Comparison of ENCODE assay signal across 19 mouse cellular contexts in genomic region chr10:36928212-36928611, GRCm38 (mm10). TPM values are rescaled to one million over a fixed set of nuclear protein-coding genes. Genes with fewer than 3 reads are reported as not detected.
A peak's percentile ranks its signal among the peaks of the same experiment; 100 is the strongest.
DNase-seq lines count a peak whose midpoint lies in the region; ATAC-seq and TF ChIP-seq lines count a peak whose summit lies in the region.
"Had no signal": no experiment of that assay in that cellular context is flagged by ENCODE, and none has a peak within 500 bp of the region (broad histone marks: within the 10 kb centered on the region; RNA-seq: fewer than 3 reads in every experiment).

No protein-coding gene starts in this region.

- intact Hi-C loops in gastrocnemius, adult 2 months (cut with DNase I) = loop anchor here (5.0 kb wide), 2 partner anchors 86 to 376 kb away; no protein-coding TSS in a partner anchor
- intact Hi-C loops in gastrocnemius, postnatal 14 days (cut with DNase I; ENCODE audit: low total_unique reads) = no loop called here

- TF ChIP-seq POLR2A in kidney, adult 2 months (IDR thresholded peaks at IDR 0.05; ENCODE audit: low read depth, low read length) = no peak

- no peaks in the 10 kb centered on the region for H3K36me3 ChIP-seq in kidney, postnatal 0 days (ENCODE audit: insufficient read depth, low read length)
- no peaks in the 10 kb centered on the region for H3K36me3 ChIP-seq in kidney, adult 2 months (ENCODE audit: control insufficient read depth, insufficient read depth, low read length)
- no peaks in the 10 kb centered on the region for H3K36me3 ChIP-seq in midbrain, postnatal 0 days (ENCODE audit: insufficient read depth, low read length)
- H3K36me3 ChIP-seq in midbrain, embryonic 11.5 days (ENCODE audit: control insufficient read depth, insufficient read depth, low read length) = no peaks in the 10 kb centered on the region
- H3K36me3 ChIP-seq: embryonic facial prominence, embryonic 15.5 days; forebrain, embryonic 10.5 days; heart, embryonic 12.5 days; intestine, embryonic 15.5 days had no signal

- WGBS in kidney, postnatal 0 days = 78% methylated on average over 3 of the region's 3 CpGs
- 66% methylated on average over 3 of the region's 3 CpGs for WGBS in kidney, adult 2 months
- WGBS in midbrain, postnatal 0 days = 71% methylated on average over 3 of the region's 3 CpGs
- 78% methylated on average over 3 of the region's 3 CpGs for WGBS in midbrain, embryonic 11.5 days

- no peak for ATAC-seq in kidney, postnatal 0 days (replicated peaks; ENCODE audit: low FRiP score, low read depth)
- ATAC-seq in midbrain, postnatal 0 days (ENCODE audit: low FRiP score) = no peak
- ATAC-seq in midbrain, embryonic 11.5 days (ENCODE audit: low FRiP score) = no peak
- ATAC-seq: activated CD4-positive, CD25-positive, alpha-beta regulatory T cell, adult 4 months; intestine, embryonic 15.5 days; Patski had no signal

- H3K27me3 ChIP-seq in kidney, postnatal 0 days (ENCODE audit: insufficient read depth, low read length) = no peaks in the 10 kb centered on the region
- H3K27me3 ChIP-seq in kidney, adult 2 months (replicated peaks; ENCODE audit: control insufficient read depth, insufficient read depth, low read length) = no peaks in the 10 kb centered on the region
- no peaks in the 10 kb centered on the region for H3K27me3 ChIP-seq in midbrain, postnatal 0 days (ENCODE audit: insufficient read depth, low read length)
- no peaks in the 10 kb centered on the region for H3K27me3 ChIP-seq in midbrain, embryonic 11.5 days (ENCODE audit: control insufficient read depth, insufficient read depth, low read length)
- H3K27me3 ChIP-seq: CH12.LX; embryonic facial prominence, embryonic 15.5 days; heart, embryonic 12.5 days; intestine, embryonic 15.5 days had no signal

- TF ChIP-seq CTCF in gastrocnemius, adult 2 months (IDR thresholded peaks at IDR 0.05) = peak; percentile 52
- TF ChIP-seq CTCF in kidney, postnatal 0 days (IDR thresholded peaks at IDR 0.05; ENCODE audit: low read depth) = 0 out of 2 replicates have a peak, but pooled peaks have one; percentile 31
- no peak for TF ChIP-seq CTCF in kidney, adult 2 months (conservative IDR thresholded peaks at IDR 0.05; ENCODE audit: insufficient read depth, insufficient read length, low read depth, low read length)
- TF ChIP-seq CTCF in midbrain, postnatal 0 days (IDR thresholded peaks at IDR 0.05) = peak; percentile 58

- no peaks in the 10 kb centered on the region for H3K4me1 ChIP-seq in kidney, postnatal 0 days (replicated peaks; ENCODE audit: insufficient read depth, low read length)
- H3K4me1 ChIP-seq in kidney, adult 2 months (ENCODE audit: control insufficient read depth, insufficient read depth, low read length) = no peaks in the 10 kb centered on the region
- no peaks in the 10 kb centered on the region for H3K4me1 ChIP-seq in midbrain, postnatal 0 days (ENCODE audit: insufficient read depth, low read length)
- no peaks in the 10 kb centered on the region for H3K4me1 ChIP-seq in midbrain, embryonic 11.5 days (ENCODE audit: control insufficient read depth, insufficient read depth, low read length)
- H3K4me1 ChIP-seq: embryonic facial prominence, embryonic 15.5 days; forebrain, embryonic 10.5 days; heart, embryonic 12.5 days; intestine, embryonic 15.5 days had no signal

- no peak for DNase-seq in gastrocnemius, adult 2 months
- DNase-seq in gastrocnemius, postnatal 14 days = no peak
- DNase-seq in kidney, postnatal 0 days (ENCODE audit: low spot score) = no peak
- no peak for DNase-seq in kidney, adult 2 months
- DNase-seq in midbrain, postnatal 0 days (ENCODE audit: low spot score) = peak; percentile 33
- DNase-seq in midbrain, embryonic 11.5 days (ENCODE audit: low spot score, missing footprints) = no peak
- no peak for DNase-seq in adrenal gland, postnatal 4 days (ENCODE audit: low spot score in 2 of 2)
- DNase-seq: adrenal gland, postnatal 14 days; cerebellum, adult 2 months; cerebellum, postnatal 14 days; embryo, embryonic 11 days had no signal

- H3K9me3 ChIP-seq in kidney, postnatal 0 days (replicated peaks; ENCODE audit: low read length) = no peaks in the 10 kb centered on the region
- H3K9me3 ChIP-seq in midbrain, postnatal 0 days (ENCODE audit: low read length) = no peaks in the 10 kb centered on the region
- no peaks in the 10 kb centered on the region for H3K9me3 ChIP-seq in midbrain, embryonic 11.5 days (ENCODE audit: control insufficient read depth, low read length)
- H3K9me3 ChIP-seq: embryonic facial prominence, embryonic 15.5 days; forebrain, embryonic 10.5 days; heart, embryonic 12.5 days; intestine, embryonic 15.5 days had no signal

- no peak overlapping the region for H3K27ac ChIP-seq in gastrocnemius, adult 2 months
- H3K27ac ChIP-seq in kidney, postnatal 0 days = no peak overlapping the region
- no peak overlapping the region for H3K27ac ChIP-seq in kidney, adult 2 months (ENCODE audit: insufficient read depth, low read depth, low read length)
- no peak overlapping the region for H3K27ac ChIP-seq in midbrain, postnatal 0 days (ENCODE audit: low read depth, low read length)
- no peak overlapping the region for H3K27ac ChIP-seq in midbrain, embryonic 11.5 days (ENCODE audit: low read depth, low read length)
- H3K27ac ChIP-seq: embryonic facial prominence, embryonic 15.5 days; forebrain, embryonic 10.5 days; intestine, embryonic 15.5 days had no signal

- H3K4me2 ChIP-seq in kidney, postnatal 0 days (ENCODE audit: low read length) = no peak overlapping the region
- no peak overlapping the region for H3K4me2 ChIP-seq in midbrain, postnatal 0 days (ENCODE audit: low read depth, low read length, poor library complexity, severe bottlenecking)
- no peak overlapping the region for H3K4me2 ChIP-seq in midbrain, embryonic 11.5 days
- H3K4me2 ChIP-seq: embryonic facial prominence, embryonic 15.5 days; heart, embryonic 12.5 days; intestine, embryonic 15.5 days had no signal

- H3K4me3 ChIP-seq in gastrocnemius, adult 2 months = no peak overlapping the region
- no peak overlapping the region for H3K4me3 ChIP-seq in kidney, postnatal 0 days (replicated peaks; ENCODE audit: low read depth, low read length)
- no peak overlapping the region for H3K4me3 ChIP-seq in kidney, adult 2 months (ENCODE audit: insufficient read depth, low read depth, low read length)
- H3K4me3 ChIP-seq in midbrain, postnatal 0 days (ENCODE audit: low read depth, low read length) = no peak overlapping the region
- H3K4me3 ChIP-seq in midbrain, embryonic 11.5 days (ENCODE audit: low read depth, low read length) = no peak overlapping the region
- H3K4me3 ChIP-seq: embryonic facial prominence, embryonic 15.5 days; erythroblast, embryonic 14.5 days; forebrain, embryonic 10.5 days; heart, embryonic 12.5 days; intestine, embryonic 15.5 days had no signal

- H3K9ac ChIP-seq in kidney, postnatal 0 days (ENCODE audit: low read depth, low read length) = no peak overlapping the region
- no peak overlapping the region for H3K9ac ChIP-seq in midbrain, postnatal 0 days (replicated peaks; ENCODE audit: low read length, poor library complexity, severe bottlenecking)
- H3K9ac ChIP-seq in midbrain, embryonic 11.5 days (ENCODE audit: low read length) = no peak overlapping the region
- H3K9ac ChIP-seq: embryonic facial prominence, embryonic 15.5 days; heart, embryonic 12.5 days; intestine, embryonic 15.5 days had no signal

RNA-seq across cellular contexts. Expression of gene Hdac2, which starts 46.1 kb away (rescaled TPM):
- total RNA-seq in gastrocnemius, adult 2 months (2021) = 10 to 100 TPM; 51.8 to 58.3 TPM
- 10 to 100 TPM; 70.3 to 76.0 TPM for total RNA-seq in gastrocnemius, postnatal 14 days (2021)
- polyA plus RNA-seq in kidney, postnatal 0 days (2015; fragmentation: Nextera tagmentation; extraction: Ambion mirVana) = 180 and 182 TPM in 2 replicates
- polyA plus RNA-seq in kidney, adult 2 months (2012; rRNA removed) = 7.3 and 11.4 TPM in 2 replicates
- total RNA-seq in midbrain, postnatal 0 days (2014; rRNA removed) = 153 and 177 TPM in 2 replicates
- polyA plus RNA-seq in midbrain, postnatal 0 days (2015; fragmentation: Nextera tagmentation; extraction: Ambion mirVana) = 201 and 208 TPM in 2 replicates
- polyA plus RNA-seq in midbrain, embryonic 11.5 days (2014; fragmentation: Nextera tagmentation; extraction: Ambion mirVana) = 428 and 440 TPM in 2 replicates
- 100 to 1,000 TPM; 114 to 115 TPM for total RNA-seq in adrenal gland, postnatal 4 days (2021)
